Mouse (Mus musculus): ENCODE data around the gene Psg26. TPM values are rescaled to one million over a fixed set of nuclear protein-coding genes. Genes with fewer than 3 reads are reported as not detected.
"Not testable (repeated sequence)": the region's sequence is repeated elsewhere in the genome, so short reads cannot be mapped to it uniquely, and the experiment has no call there.

Psg26 gene
- not detected for total RNA-seq (2021)

GRCm38 (mm10) chr7:18484077-18484476, at the start of gene Psg26:
Psg26 (minus strand) TSS chr7:18484177.
- DNase-seq = no peak

- DNase-seq = no peak
Measured at GRCm38 (mm10) chr7:18533420-18533819, 49.4 kb upstream of the Psg26 start.

GRCm38 (mm10) chr7:18532169-18532568, 48.2 kb upstream of the Psg26 start, which contains the start of gene Psg25:
Psg25 (minus strand) TSS chr7:18532269.
- DNase-seq = no peak

GRCm38 (mm10) chr7:18524668-18525067, 40.7 kb upstream of the Psg26 start:
- no peak for DNase-seq

GRCm38 (mm10) chr7:18512848-18513247, 28.9 kb upstream of the Psg26 start:
- DNase-seq = not testable (repeated sequence)

- not testable (repeated sequence) for DNase-seq
Measured at GRCm38 (mm10) chr7:18512417-18512816, 28.4 kb upstream of the Psg26 start.

- peak; percentile 24 for DNase-seq
Measured at GRCm38 (mm10) chr7:18511479-18511878, 27.5 kb upstream of the Psg26 start.

- DNase-seq = not testable (repeated sequence)
Measured at GRCm38 (mm10) chr7:18431941-18432340, 52.0 kb downstream of the Psg26 start, which contains the start of gene Psg28. Psg28 (minus strand) TSS chr7:18432041.

Other genes starting within 250 kb of the Psg26 start
- gene Mill1, start 238.8 kb downstream of the Psg26 start, total RNA-seq (2021) = not detected
- gene Psg18, start 129.2 kb downstream of the Psg26 start, total RNA-seq (2021) = not detected
- not detected for gene Psg28, start 52.1 kb downstream of the Psg26 start, total RNA-seq (2021)
- not detected for gene Psg25, start 48.1 kb upstream of the Psg26 start, total RNA-seq (2021)
- not detected for gene Psg27, start 83.1 kb upstream of the Psg26 start, total RNA-seq (2021)
- not detected for gene Psg23, start 132.3 kb upstream of the Psg26 start, total RNA-seq (2021)
- not detected for gene Psg21, start 172.5 kb upstream of the Psg26 start, total RNA-seq (2021)
- gene Psg20, start 202.0 kb upstream of the Psg26 start, total RNA-seq (2021) = not detected
- not detected for gene Psg22, start 233.9 kb upstream of the Psg26 start, total RNA-seq (2021)

All from heart, postnatal 4 days (tissue).